Mouse (Mus musculus) heart, embryonic 16.5 days (tissue): ENCODE data around the gene Sept1. TPM values are rescaled to one million over a fixed set of nuclear protein-coding genes. Genes with fewer than 3 reads are reported as not detected.
A peak's percentile ranks its signal among the peaks of the same experiment; 100 is the strongest.

ENCODE experiments used
- ATAC-seq: fragments of 200-750 bp; cut with Nextera tagmentation; replicated peaks from 2 replicates; pipeline ENCODE4 v1.8.0; 2017; ENCODE audit warnings: moderate number of reproducible peaks; ENCODE audit not compliant: insufficient read depth, low FRiP score; ENCODE audit errors: extremely low read depth
- H3K27ac ChIP-seq: fragments of 300-500 bp; sonication (generic); 2 replicates; pipeline ENCODE4 v1.5.1; 2014; ENCODE audit warnings: mild to moderate bottlenecking, low read length, control low read depth, moderate library complexity
- H3K27me3 ChIP-seq: fragments of 300-500 bp; sonication (generic); 2 replicates; pipeline ENCODE4 v1.6.1; 2014; ENCODE audit warnings: low read length, mixed read lengths; ENCODE audit not compliant: control insufficient read depth, insufficient read depth
- H3K36me3 ChIP-seq: fragments of 300-500 bp; sonication (generic); 2 replicates; pipeline ENCODE4 v1.6.1; 2014; ENCODE audit not compliant: control insufficient read depth, insufficient read depth
- H3K4me1 ChIP-seq: fragments of 300-500 bp; sonication (generic); 2 replicates; pipeline ENCODE4 v1.6.1; 2014; ENCODE audit warnings: low read length, mixed read lengths; ENCODE audit not compliant: control insufficient read depth, insufficient read depth
- H3K4me2 ChIP-seq: fragments of 300-500 bp; sonication (generic); 2 replicates; pipeline ENCODE4 v1.6.1; 2014; ENCODE audit warnings: low read depth, mild to moderate bottlenecking, control low read depth, low read length
- H3K4me3 ChIP-seq: fragments of 300-500 bp; sonication (generic); 2 replicates; pipeline ENCODE4 v1.5.1; 2014; ENCODE audit warnings: mild to moderate bottlenecking, control low read depth, low read length
- H3K9ac ChIP-seq: fragments of 300-500 bp; sonication (generic); 2 replicates; pipeline ENCODE4 v1.6.1; 2014; ENCODE audit warnings: low read length, control low read depth
- H3K9me3 ChIP-seq: fragments of 300-500 bp; sonication (generic); replicated peaks from 2 replicates; pipeline ENCODE4 v1.6.1; 2016; ENCODE audit warnings: low read length; ENCODE audit not compliant: control insufficient read depth
- WGBS: fragments of 180-500 bp; shearing (Covaris S2); extraction: QIAGEN DNeasy Blood & Tissue Kit; methylation state at CpG from one replicate; pipeline ENCODE4 v1.1.7; 2014; 5-methylcytosine and 5-hydroxymethylcytosine counted together
- polyA plus RNA-seq: library from polyadenylated mRNA; unstranded; fragments of >200 nt; fragmentation: Nextera tagmentation; extraction: Ambion mirVana; gene quantifications from 2 replicates; pipeline ENCODE4 v1.2.1, GENCODE M21; 2015

The Sept1 gene
- polyA plus RNA-seq = 35.1 and 57.5 TPM in 2 replicates

- ATAC-seq = peak; percentile 87
- Histone ChIP-seq H3K9ac (peak within 1 kb of the TSS; percentile 94), H3K36me3 (peaks cover 31% of the 10 kb centered on the region), H3K27me3 (no peaks in the 10 kb centered on the region), H3K4me2 (peak within 1 kb of the TSS; percentile 92), H3K27ac (peak within 1 kb of the TSS; percentile 99), H3K4me1 (peaks cover 24% of the 10 kb centered on the region), H3K4me3 (peak within 1 kb of the TSS; percentile 96), H3K9me3 (no peaks in the 10 kb centered on the region)
- under 1% methylated on average over 64 of the region's 64 CpGs for WGBS
These were observed at the start of gene Sept1, which contains the start of gene Zfp553 for GRCm38 (mm10) chr7:127232622-127233367. Gene Sept1, minus strand, starts transcription at chr7:127233130. Gene Zfp553, plus strand, starts transcription at chr7:127233061.

DNA sequence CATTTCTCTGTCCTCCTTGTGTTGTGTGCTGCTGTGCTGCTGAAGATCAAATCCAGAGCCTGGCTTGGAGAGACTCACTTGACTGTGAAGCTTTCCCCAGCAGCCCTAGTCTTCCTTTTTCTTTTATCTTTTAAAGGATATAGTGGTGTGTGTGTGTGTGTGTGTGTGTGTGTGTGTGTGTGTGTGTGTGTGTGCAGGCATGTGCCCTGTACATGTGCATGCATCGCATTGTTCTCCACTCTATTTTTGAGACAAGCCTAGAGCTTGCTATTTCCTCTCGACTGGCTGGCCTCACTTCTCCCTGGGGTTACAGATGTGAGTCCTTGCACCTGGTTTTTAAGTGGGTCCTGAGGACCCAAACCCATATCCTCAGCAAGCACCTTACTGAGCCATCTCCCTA, 49.3 kb upstream of the Sept1 start:
- H3K9ac ChIP-seq = no peak overlapping the region
- no peak for ATAC-seq
- WGBS = 45% methylated on average over 2 of the region's 2 CpGs
- no peaks in the 10 kb centered on the region for H3K4me1 ChIP-seq
- no peak overlapping the region; the same call in 1 of the 2 replicates for H3K27ac ChIP-seq
- no peaks in the 10 kb centered on the region for H3K36me3 ChIP-seq
- no peaks in the 10 kb centered on the region for H3K27me3 ChIP-seq
- H3K9me3 ChIP-seq = 0 out of 2 replicates have a peak, but pooled peaks cover 3% of the 10 kb centered on the region
- H3K4me2 ChIP-seq = no peak overlapping the region
- no peak overlapping the region for H3K4me3 ChIP-seq

DNA sequence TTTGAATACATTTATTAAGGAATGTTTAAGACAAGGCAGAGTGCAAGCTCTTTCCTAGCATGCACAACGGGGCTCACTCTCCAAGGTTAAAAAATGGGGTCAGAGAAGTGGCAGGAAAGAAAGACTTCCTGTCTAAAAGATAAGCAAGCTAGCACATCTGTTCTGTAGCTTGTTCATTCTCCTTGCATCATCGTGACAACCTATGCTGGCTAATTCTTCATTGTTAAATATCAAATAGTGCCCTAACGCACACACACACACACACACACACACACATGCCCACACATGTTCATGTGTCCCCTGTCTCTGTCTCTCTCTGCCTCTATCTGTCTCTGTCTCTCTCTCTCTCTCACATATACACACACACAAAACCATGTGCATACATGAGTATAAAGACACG, 48.2 kb upstream of the Sept1 start:
- ATAC-seq = no peak
- no peaks in the 10 kb centered on the region for H3K4me1 ChIP-seq
- WGBS = 33% methylated on average over 4 of the region's 4 CpGs

DNA sequence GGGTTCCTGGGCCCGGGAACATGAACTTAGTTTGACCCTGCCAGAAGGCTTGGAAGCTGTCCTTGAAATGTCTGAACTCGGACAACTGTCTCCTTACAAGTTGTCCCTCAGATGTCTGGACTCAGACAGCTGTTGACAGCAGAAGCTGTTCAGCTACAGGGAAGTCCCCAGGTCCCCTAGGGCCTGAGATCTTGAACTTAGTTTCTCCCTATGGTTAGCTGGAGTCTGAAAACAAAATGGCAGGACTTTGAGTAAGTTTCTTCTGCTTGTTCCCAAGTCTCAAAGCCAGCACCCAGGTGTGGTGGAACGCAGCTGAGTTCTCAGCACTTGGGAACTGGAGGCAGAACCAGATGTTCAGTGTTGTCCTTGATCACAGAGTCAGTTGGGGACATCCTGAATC, 47.2 kb upstream of the Sept1 start:
- no peaks in the 10 kb centered on the region for H3K27me3 ChIP-seq
- H3K4me3 ChIP-seq = no peak overlapping the region
- H3K4me1 ChIP-seq = no peaks in the 10 kb centered on the region
- no peaks in the 10 kb centered on the region for H3K36me3 ChIP-seq
- 38% methylated on average over 3 of the region's 3 CpGs for WGBS
- H3K27ac ChIP-seq = no peak overlapping the region; the same call in 1 of the 2 replicates
- H3K9me3 ChIP-seq = no peaks in the 10 kb centered on the region
- no peak; the same call in 1 of the 2 replicates for ATAC-seq
- H3K4me2 ChIP-seq = no peak overlapping the region
- H3K9ac ChIP-seq = no peak overlapping the region

More for the DNA sequence above, 48.2 kb upstream of the Sept1 start:
- Histone ChIP-seq H3K36me3 (no peaks in the 10 kb centered on the region), H3K4me3 (no peak overlapping the region), H3K4me2 (no peak overlapping the region), H3K27ac (no peak overlapping the region), H3K9ac (no peak overlapping the region), H3K9me3 (no peaks in the 10 kb centered on the region), H3K27me3 (no peaks in the 10 kb centered on the region)

DNA sequence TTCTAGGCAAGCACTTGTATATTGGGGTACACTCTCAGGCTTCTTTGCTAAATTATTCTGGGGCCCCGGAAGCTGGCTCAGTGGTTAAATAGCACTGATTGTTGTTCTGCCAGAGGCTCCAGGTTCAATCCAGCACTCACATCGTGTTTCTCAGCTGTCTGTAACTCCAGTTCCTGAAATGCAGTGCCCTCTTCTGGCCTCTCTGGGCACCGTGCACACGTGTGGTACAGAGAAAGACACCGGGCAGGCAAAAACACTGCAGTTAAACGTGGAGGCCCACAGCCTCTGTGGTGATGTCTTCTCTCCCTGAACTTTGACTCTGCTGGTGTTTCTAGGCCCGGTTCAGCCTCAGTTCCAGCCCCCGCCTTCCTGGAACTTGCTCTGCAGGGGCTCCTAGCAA, 45.4 kb upstream of the Sept1 start:
- ATAC-seq = no peak
- 20% methylated on average over 8 of the region's 8 CpGs for WGBS
- Histone ChIP-seq H3K4me1 (peaks cover 2% of the 10 kb centered on the region; the same call in 1 of the 2 replicates), H3K4me2 (no peak overlapping the region), H3K4me3 (no peak overlapping the region), H3K27ac (no peak overlapping the region), H3K27me3 (no peaks in the 10 kb centered on the region), H3K9ac (no peak overlapping the region), H3K9me3 (no peaks in the 10 kb centered on the region), H3K36me3 (no peaks in the 10 kb centered on the region)

DNA sequence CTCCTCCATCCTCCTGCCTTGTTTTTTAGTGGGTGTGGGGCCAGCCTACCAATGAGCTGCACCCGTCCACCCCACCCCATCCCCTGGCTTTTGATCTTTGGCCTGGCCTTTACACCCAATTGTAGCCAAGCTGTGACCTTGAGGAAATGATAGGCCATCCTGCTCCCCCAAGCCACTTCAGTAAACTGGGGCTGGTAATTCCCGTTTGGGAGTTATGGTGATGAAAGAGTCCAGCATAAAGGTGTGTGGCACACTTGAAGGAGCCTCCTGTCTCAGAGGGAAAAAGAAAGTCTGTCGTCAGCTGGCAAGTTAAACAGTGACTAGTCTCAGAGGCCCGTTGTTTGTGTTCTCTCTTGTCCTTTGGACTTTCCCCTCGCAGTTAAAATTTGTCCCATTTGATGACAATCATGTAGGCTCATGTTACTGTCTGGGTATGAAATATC, 43.6 kb upstream of the Sept1 start:
- WGBS = 63% methylated on average over 5 of the region's 5 CpGs
- Histone ChIP-seq H3K9ac (no peak overlapping the region), H3K4me3 (no peak overlapping the region), H3K4me1 (peaks cover 13% of the 10 kb centered on the region), H3K9me3 (no peaks in the 10 kb centered on the region), H3K36me3 (peaks cover 5% of the 10 kb centered on the region; the same call in 1 of the 2 replicates), H3K4me2 (no peak overlapping the region), H3K27me3 (no peaks in the 10 kb centered on the region), H3K27ac (no peak overlapping the region)
- ATAC-seq = no peak

GRCm38 (mm10) chr7:127273925-127274789, 41.2 kb upstream of the Sept1 start, which contains the start of gene Sephs2:
Gene Sephs2, minus strand, starts transcription at chr7:127274055.
- WGBS = 2% methylated on average over 39 of the region's 39 CpGs
- peaks cover 13% of the 10 kb centered on the region for H3K4me1 ChIP-seq
- peak; percentile 88 for ATAC-seq
- H3K4me3 ChIP-seq = peak within 1 kb of the TSS; percentile 82
- H3K4me2 ChIP-seq = peak within 1 kb of the TSS; percentile 92
- H3K9ac ChIP-seq = peak within 1 kb of the TSS; percentile 91
- H3K27me3 ChIP-seq = no peaks in the 10 kb centered on the region
- H3K9me3 ChIP-seq = no peaks in the 10 kb centered on the region
- H3K36me3 ChIP-seq = peaks cover 14% of the 10 kb centered on the region
- H3K27ac ChIP-seq = peak within 1 kb of the TSS; percentile 89

DNA sequence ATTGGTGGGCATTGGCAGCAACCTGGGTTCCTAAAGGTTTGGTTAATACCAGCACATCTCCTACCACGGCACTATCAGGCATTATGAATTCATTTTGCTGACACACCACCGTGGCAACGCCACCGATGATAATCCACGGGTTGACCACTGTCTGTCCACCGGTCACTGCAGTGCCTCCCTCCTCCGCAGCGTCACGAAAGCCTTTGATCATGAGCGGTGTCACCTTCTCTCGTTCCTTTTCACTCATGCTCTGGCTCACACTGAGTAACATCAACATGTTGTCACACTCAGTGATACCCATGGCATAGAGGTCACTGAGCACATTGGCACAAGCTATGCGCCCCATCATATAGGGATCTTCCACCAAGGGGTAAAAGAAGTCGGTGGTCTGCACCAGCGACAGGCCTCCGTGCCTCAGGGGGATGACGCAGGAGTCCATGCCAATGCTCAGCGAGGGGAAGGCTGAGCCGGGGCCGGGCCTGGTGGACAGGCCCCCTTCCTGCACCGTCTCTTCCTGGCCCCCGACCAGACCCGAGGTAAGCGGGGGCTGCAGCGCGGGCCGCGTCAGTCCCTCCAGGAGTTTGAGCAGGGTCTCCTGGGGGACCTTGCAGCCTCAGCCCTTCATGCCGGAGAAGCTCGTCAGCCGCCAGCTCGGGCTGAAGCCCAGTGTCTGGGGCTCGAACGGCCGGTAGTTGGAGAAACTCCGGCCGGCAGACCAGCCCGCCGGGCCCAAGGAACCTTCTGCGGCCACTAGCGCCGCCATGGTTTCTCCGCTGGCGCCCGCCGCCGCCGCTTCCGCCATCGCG, 40.4 kb upstream of the Sept1 start:
- ATAC-seq = peak; percentile 64
- Histone ChIP-seq H3K9ac (peak overlapping the region; percentile 91), H3K4me3 (peak overlapping the region; percentile 82), H3K4me2 (peak overlapping the region; percentile 92), H3K4me1 (peaks cover 13% of the 10 kb centered on the region), H3K9me3 (peaks cover 3% of the 10 kb centered on the region), H3K27ac (peak overlapping the region; percentile 89), H3K27me3 (no peaks in the 10 kb centered on the region), H3K36me3 (peaks cover 16% of the 10 kb centered on the region)
- WGBS = 12% methylated on average over 50 of the region's 50 CpGs
